Mouse (Mus musculus) megakaryocyte progenitor cell, adult 5-6 weeks (primary cell): ENCODE results near the gene Ocrl. TPM values are rescaled to one million over a fixed set of nuclear protein-coding genes. Genes with fewer than 3 reads are reported as not detected.

Source experiments
- ATAC-seq: replicated peaks from 2 replicates; pipeline ENCODE4 v1.8.0; 2016; ENCODE audit warnings: mild to moderate bottlenecking, moderate TSS enrichment, inconsistent platforms; ENCODE audit not compliant: poor library complexity
- total RNA-seq, 2 experiments: library from RNA; stranded (forward) in 1 of 2; stranded (reverse) in 1 of 2; fragments of 157-497, 149-512 nt in 1 of 2; fragments of 200-1000 nt in 1 of 2; gene quantifications; 2 replicates each; pipeline versions ENCODE4 v1.2.3 to v1.2.4; 2015 to 2017

The Ocrl gene
- total RNA-seq (2015) = 72.3 and 90.0 TPM in 2 replicates
- total RNA-seq (2017) = 25.7 and 34.6 TPM in 2 replicates

DNA sequence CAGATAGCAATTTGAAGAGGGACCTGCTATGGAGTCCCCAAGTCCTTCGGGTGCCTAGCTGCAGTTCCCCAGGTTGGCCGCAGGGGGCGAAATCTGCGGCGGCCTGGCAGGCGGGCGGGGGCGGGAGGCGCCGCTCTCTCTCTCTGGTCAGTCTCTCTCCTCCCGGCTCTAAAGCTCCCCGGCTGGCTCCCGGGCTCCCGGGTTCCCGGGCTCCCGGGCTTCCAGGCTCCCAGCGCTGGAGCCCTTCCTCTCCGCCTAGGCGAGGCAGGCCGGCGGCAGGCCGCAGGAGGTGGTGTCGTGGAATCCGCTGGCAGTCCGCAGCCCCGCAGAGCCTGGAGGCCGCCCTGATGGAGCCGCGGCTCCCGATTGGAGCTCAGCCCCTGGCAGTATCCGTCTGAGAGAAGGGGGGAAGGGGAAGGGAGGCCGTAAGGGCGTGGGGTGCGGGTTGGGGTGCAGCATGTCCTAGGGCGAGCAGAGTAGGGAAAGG, at the start of gene Ocrl:
TSS of gene Ocrl (plus strand) at position 82 of the 487 bp plus-strand sequence.
- ATAC-seq = peak; percentile 79

- peak; percentile 52; the same call in 1 of the 2 replicates for ATAC-seq
These were observed 32.1 kb upstream of the Ocrl start for GRCm38 (mm10) chrX:47880052-47880451.

DNA sequence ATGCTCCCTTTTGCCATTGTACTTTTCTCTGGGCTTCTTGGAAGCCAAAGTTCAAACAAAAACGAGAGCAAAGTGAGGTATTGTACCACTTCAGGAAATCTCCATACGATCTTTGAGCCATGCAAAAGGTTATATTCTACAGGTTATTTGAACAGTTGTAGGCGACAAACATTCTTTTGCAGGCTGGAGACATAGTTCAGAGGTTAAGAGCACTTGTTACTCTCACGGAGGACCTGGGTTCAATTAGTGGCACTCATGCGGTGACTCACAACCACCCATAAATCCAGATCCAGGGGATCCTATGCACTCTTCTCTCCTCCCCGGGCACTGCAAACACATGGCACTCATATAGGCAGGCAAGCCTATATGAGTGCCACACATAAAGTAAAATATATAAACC, 29.4 kb upstream of the Ocrl start:
- ATAC-seq = no peak

GRCm38 (mm10) chrX:47887401-47887800, 24.8 kb upstream of the Ocrl start:
- no peak for ATAC-seq

DNA sequence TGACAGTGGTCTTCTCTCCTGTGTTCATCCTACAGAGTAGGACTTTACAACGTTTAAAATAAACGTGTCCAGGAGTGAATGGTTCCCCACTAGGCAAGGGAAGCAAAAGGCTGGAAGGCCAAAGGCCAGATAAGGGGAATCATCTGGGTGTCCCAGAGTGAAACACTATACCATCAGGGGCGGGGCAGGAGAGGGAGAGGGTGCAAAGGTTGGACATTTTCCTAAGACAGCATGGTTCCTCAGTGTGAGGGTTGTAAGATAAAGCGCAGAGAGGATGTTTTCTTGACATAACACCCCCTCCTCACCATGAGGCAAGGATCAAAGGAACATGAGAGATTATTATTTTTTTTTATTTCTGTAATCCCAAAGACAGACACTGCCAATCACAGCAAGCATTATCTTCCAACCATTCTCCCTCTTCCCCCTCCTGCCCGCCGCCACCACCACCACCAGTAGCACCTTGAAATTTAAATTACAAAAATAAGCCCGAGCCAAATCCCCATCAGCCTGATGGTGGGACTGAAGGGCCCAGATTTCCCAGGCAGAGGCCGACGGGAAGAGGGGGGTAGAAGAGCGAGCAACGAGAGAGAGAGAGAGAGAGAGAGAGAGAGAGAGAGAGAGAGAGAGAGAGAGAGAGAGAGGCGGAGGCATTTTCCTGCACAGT, 20.8 kb upstream of the Ocrl start:
- no peak for ATAC-seq

GRCm38 (mm10) chrX:47891907-47892430, 20.2 kb upstream of the Ocrl start:
- no peak for ATAC-seq

DNA sequence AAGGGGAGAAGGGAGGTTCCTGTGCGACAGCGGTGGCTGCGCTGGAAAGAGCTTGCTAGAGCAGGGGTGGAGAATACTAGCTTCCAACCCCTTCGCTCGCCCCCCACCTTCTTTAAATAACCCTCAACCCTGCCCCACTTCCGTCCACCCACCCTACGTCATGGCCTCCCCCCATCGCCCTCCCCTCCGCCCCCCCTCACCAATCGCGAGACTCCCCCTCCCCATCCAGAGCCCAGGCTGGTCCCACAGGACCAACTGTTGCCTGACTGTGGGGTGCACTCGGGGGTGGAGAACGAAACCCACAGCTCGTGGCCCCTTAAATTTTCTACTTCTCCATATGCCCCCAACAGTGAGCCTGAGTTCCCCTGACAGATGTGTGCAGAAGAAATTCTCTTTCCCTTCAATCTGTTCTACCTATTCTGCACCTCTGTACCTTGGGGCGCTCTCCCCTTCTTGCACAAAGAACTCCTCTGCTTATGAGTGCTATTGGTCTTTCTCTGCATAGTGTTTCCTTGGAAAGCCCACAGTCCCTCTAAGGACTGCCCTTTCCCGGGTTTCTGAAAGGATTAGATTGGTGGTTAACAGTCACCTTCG, 19.7 kb upstream of the Ocrl start, which contains the start of gene Smarca1:
TSS of gene Smarca1 (minus strand) at position 544 of the 594 bp plus-strand sequence.
- no peak for ATAC-seq

DNA sequence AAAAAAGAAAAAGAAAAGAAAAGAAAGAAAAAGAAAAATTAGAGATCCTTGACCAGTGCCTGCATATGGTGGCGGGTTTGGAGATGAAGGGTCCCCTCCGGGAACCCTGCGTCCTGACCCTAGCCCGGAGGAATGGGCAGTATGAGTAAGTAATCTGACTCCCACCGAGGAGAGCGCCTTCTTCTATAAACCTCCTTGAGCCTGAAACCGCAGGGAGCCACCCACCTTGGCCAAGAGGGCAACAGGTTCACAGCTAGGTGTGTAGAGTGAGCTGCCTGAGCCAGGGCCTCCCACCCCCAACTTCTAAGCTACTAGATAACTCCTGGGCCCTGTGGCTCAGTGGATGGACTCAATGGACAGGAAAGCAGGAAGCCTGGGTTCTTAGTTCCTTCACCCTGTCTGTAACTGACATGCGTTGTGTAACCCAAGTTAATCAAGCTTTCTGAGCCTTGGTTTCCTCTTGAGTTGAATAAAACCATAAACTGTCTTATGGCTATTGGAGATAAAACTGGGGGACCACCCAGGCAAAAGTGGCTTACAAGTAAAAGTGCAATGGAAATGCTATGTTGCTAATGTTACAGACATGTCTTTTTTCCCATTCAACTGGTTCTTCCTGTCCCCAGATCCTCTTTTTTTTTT, 836 bp downstream of the Ocrl start:
- peak; percentile 75 for ATAC-seq

DNA sequence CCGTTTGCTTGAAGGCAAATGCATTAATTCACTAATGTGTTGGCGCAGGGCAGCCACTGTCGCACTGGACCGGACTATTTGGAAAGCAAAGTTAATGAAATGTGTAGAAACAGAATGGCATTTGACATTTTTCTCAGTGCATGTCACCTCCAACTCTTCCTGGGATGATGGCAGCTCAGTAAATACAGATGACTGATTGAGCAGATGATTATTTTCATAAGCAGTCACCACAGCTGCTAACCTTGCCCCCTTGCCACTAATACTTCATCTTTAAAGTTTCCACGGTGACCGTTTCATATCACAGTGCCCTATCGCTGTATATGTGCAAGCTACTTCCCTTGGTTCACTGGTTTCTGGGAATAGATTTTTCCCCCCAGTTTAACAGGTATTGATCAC, 1.4 kb downstream of the Ocrl start:
- peak; percentile 42 for ATAC-seq

DNA sequence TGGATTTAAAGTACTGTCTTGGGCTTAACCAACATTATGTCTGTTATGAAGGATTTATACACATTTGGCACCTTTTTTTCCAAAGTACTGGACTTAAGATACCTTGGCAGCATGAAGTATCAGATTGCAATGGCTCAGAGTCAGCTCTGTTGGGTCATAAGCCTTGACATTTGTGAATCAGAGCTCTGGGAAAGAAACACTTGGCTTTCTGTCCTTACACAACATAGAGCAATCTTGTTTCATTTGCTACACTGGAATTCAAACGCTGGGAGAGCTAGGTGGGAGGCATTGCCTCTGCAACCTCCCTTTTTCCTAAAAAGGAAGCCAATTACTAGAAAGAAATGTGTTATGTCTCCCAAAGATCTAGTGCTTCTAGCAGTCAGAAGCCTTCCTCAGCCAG, 4.6 kb downstream of the Ocrl start:
- ATAC-seq = no peak

GRCm38 (mm10) chrX:47920541-47920940, 8.4 kb downstream of the Ocrl start:
- no peak for ATAC-seq

- ATAC-seq = peak; percentile 85
These were observed 15.8 kb downstream of the Ocrl start for GRCm38 (mm10) chrX:47927981-47928380.

- ATAC-seq = no peak
These were observed 18.3 kb downstream of the Ocrl start for GRCm38 (mm10) chrX:47930449-47930848.

DNA sequence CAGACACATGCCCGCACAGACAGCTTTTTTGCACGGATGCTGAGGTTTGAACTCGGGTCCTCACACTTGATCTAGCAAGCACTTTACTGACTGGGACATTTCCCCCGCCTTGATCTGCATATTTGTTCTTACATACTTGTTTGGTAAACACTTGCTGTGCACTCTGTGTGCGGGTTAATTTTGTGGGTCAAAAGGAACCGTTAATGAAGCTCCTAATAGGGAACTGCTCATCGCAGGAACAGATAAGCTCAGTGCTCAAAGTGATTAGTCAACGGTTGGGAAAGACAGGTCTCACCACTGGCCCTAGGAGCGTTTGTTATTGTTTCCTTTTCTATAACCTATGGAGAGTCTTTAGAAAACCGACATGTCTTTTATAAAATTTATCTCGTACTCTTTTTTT, 22.2 kb downstream of the Ocrl start:
- no peak for ATAC-seq

DNA sequence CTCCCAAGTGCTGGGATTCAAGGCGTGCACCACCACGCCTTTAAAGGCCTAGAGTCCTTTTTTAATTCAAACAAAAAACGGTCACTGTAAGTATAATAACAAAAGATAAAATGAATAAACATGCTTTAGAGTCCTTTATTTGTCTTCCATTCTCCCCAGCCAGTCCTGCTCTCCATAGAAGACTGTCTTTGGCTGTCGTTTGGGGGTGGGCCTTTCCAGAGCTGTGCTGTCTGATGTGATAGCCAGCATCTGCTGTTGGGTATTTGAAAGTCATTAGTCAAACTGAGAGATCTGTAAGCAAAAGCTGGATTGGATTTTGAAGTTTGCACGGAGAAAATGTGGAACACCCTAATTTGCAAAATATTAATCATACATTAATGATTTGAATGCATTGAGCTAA, 24.7 kb downstream of the Ocrl start:
- no peak for ATAC-seq

GRCm38 (mm10) chrX:47937740-47938139, 25.6 kb downstream of the Ocrl start:
- ATAC-seq = no peak

DNA sequence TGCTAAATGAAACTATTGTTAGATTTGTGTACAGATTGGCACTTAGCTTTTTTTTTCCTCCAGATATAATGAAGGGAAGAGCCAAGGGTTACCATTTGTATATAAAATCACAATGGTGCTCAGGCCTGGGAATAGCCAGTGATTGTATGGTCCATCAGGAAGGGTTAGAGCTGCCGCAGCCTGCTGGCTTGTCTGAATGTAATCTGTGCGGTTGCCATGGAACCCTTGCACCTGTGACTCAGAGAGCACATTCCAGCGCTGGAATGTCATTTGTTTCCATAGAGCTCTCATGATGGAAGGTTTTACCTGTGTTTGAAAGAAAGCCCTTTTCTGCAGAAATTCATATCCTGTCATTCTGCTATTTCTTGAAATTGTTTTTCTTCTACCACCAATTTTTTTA, 37.5 kb downstream of the Ocrl start:
- ATAC-seq = no peak

DNA sequence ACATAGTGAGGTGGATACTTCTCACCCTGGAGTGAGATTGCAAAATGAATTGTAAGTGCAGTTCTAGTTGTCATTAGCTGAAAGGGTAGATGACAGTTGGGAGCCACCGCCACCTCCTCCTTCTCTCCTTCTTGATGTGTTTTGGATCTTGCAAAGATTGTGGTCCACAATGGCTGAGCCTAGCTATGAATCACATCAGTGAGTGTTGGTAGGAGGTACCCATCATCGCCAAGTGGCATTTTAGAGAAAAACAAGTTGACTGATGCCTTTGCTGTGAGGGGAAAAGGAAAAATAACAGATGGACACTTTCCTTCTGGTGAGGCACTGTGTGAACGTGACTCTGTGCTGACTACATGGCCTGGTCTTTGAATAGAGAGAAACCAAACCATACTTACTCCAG, 50.4 kb downstream of the Ocrl start:
- no peak for ATAC-seq

GRCm38 (mm10) chrX:47970371-47970770, 58.2 kb downstream of the Ocrl start:
- no peak for ATAC-seq

DNA sequence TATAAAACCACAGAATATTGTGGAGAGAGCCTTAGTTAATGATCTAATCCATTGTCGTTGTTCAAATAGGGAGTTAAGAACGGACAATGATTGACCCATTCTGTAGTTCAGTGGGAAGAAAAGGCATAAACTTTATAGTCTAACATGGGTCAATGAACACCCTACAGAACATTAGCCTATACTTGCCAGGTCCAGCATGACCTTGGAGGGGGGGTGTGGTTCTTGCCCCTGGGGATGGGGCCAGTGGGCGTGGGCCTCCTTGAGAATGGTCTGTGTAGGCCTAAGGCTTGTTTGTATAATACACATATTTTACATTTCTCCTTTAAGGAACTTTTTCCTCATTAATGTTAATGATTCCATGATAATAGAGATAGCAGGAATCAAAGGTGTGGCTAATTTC, 58.7 kb downstream of the Ocrl start:
- no peak for ATAC-seq

- no peak for ATAC-seq
These were observed 59.4 kb downstream of the Ocrl start for GRCm38 (mm10) chrX:47971366-47972128.
